Mouse (Mus musculus) liver, embryonic 12.5 days (tissue): ENCODE data around the gene Dgki. TPM values are rescaled to one million over a fixed set of nuclear protein-coding genes. Genes with fewer than 3 reads are reported as not detected.

ENCODE experiments used
- ATAC-seq: fragments of 200-750 bp; cut with Nextera tagmentation; 2 replicates; pipeline ENCODE4 v1.8.0; 2017; ENCODE audit warnings: moderate number of reproducible peaks, mild to moderate bottlenecking, moderate library complexity
- H3K27ac ChIP-seq: fragments of 300-500 bp; sonication (generic); 2 replicates; pipeline ENCODE4 v1.5.1; 2016; ENCODE audit warnings: mild to moderate bottlenecking
- H3K27me3 ChIP-seq: fragments of 300-500 bp; sonication (generic); replicated peaks from 2 replicates; pipeline ENCODE4 v1.6.1; 2016; ENCODE audit warnings: mild to moderate bottlenecking, moderate library complexity
- H3K36me3 ChIP-seq: fragments of 300-500 bp; sonication (generic); 2 replicates; pipeline ENCODE4 v1.6.1; 2016; ENCODE audit warnings: mild to moderate bottlenecking, moderate library complexity
- H3K4me1 ChIP-seq: fragments of 300-500 bp; sonication (generic); 2 replicates; pipeline ENCODE4 v1.6.1; 2016
- H3K4me2 ChIP-seq: fragments of 300-500 bp; sonication (generic); 2 replicates; pipeline ENCODE4 v1.6.1; 2016; ENCODE audit warnings: mild to moderate bottlenecking, moderate library complexity
- H3K4me3 ChIP-seq: fragments of 300-500 bp; sonication (generic); 2 replicates; pipeline ENCODE4 v1.5.1; 2016; ENCODE audit warnings: mild to moderate bottlenecking, moderate library complexity
- H3K9ac ChIP-seq: fragments of 300-500 bp; sonication (generic); 2 replicates; pipeline ENCODE4 v1.6.1; 2016; ENCODE audit warnings: mild to moderate bottlenecking, moderate library complexity
- H3K9me3 ChIP-seq: fragments of 300-500 bp; sonication (generic); replicated peaks from 2 replicates; pipeline ENCODE4 v1.6.1; 2016; ENCODE audit warnings: mild to moderate bottlenecking, moderate library complexity
- WGBS: fragments of 180-500 bp; shearing (Covaris S2); methylation state at CpG from one replicate; pipeline ENCODE4 v1.1.7; 2016; ENCODE audit not compliant: insufficient replicate concordance; 5-methylcytosine and 5-hydroxymethylcytosine counted together
- polyA plus RNA-seq: library from polyadenylated mRNA; unstranded; fragments of >200 nt; fragmentation: Nextera tagmentation; extraction: Ambion mirVana; gene quantifications from 2 replicates; pipeline ENCODE4 v1.2.1, GENCODE M21; 2016

The Dgki gene
- polyA plus RNA-seq, 1 experiment from 2014 or later = 0.06 TPM

DNA sequence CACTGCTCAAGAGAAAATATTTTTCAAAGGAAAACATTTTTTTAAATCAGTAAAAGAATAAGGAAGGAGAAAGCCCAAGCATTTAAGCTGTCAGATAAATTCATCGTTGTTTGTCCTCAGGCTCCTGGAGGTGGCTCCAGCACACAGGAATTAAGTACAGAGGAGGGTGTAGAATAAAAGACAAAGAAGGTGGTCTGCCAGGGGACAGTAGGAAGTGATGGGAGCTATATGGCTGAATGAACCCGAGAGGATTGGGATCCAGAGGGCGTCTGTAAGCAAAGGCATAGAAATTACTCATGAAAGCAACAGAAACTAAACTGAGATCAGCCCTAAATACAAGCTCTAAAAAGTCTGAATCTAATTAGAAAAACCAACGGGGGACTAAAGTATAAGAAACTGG is 418.7 kb downstream of the Dgki start:
- Histone ChIP-seq H3K36me3 (no peaks in the 10 kb centered on the region), H3K4me2 (no peak overlapping the region), H3K27ac (no peak overlapping the region), H3K9ac (no peak overlapping the region), H3K27me3 (no peaks in the 10 kb centered on the region), H3K4me1 (no peaks in the 10 kb centered on the region), H3K4me3 (no peak overlapping the region), H3K9me3 (no peaks in the 10 kb centered on the region)
- 50% methylated on average over 4 of the region's 4 CpGs for WGBS
- ATAC-seq = no peak

DNA sequence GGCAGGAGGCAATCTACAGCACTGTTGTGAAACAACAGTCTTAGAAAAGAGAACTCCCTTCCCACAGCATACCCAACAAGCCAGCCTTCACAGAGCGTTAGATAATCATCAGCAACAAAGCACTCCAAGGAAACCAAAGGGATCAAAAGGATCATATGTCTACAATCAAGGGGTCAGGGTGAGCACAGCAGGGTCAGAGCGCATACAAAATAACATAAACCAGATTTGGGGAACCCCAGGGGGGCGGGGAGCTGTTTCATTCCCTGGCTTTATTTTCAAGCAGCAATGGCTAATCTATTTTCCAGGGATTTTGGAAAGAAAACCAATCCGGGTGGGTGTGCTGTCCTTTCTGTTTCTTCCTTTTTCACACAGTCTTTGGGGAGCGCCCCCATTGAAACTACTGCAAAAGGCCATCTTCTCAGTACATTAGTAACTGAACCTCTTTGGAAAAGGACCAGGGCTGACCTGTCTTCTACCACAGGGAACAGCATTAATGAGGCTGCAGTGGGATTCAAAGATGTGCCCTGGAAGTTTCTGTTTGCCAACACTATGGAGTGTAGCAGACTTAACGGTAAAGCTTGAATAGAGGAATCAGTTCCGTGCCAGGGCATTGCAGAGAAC is 419.2 kb downstream of the Dgki start:
- Histone ChIP-seq H3K9ac (no peak overlapping the region), H3K4me3 (no peak overlapping the region), H3K4me1 (no peaks in the 10 kb centered on the region), H3K9me3 (no peaks in the 10 kb centered on the region), H3K27me3 (no peaks in the 10 kb centered on the region), H3K27ac (no peak overlapping the region), H3K4me2 (no peak overlapping the region), H3K36me3 (no peaks in the 10 kb centered on the region)
- 56% methylated on average over 7 of the region's 7 CpGs for WGBS
- no peak for ATAC-seq

DNA sequence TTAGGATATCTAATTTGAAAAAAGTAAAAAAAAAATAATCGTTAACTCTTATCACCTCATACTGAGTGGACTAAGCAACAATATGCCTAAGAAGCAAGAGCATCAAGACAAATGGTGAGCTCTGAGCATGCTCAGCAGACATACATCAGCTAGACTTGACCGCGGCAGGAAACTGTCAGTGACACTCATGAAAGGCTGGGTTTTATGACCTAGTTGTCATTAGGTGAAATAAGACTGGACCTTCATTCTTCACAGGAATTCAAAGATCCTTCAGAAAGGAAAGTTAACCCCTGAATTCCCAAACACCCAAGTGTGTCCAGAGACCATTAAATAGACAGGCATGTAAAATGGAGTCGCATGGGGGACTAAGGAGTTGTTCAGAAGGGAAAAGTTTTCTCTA is 422.6 kb downstream of the Dgki start:
- H3K4me2 ChIP-seq = no peak overlapping the region
- no peak overlapping the region for H3K27ac ChIP-seq
- no peak overlapping the region for H3K9ac ChIP-seq
- H3K4me1 ChIP-seq = no peaks in the 10 kb centered on the region
- H3K9me3 ChIP-seq = no peaks in the 10 kb centered on the region
- H3K36me3 ChIP-seq = no peaks in the 10 kb centered on the region
- no peaks in the 10 kb centered on the region for H3K27me3 ChIP-seq
- H3K4me3 ChIP-seq = no peak overlapping the region
- WGBS = 72% methylated on average over 4 of the region's 4 CpGs
- no peak for ATAC-seq

DNA sequence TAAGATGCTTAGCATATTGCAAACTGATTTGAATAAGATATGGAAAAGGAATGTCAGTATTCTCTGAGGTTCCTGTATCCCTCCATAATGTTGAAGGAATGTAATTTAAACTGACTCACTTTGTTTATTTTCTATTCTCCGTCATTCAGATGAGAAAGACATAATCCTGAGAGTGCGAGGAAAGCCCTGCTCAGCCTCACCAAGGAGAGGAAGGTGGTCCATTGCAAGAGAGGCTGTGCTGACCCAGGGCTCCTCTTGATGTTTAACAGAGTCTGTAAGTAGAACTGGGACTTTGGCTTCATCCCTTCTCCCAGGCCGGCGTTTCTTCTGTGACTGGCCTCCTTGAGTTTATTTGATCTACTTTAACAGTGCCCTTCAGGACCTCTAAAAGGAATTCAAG is 423.6 kb downstream of the Dgki start:
- no peaks in the 10 kb centered on the region for H3K36me3 ChIP-seq
- no peak for ATAC-seq
- no peak overlapping the region for H3K4me3 ChIP-seq
- H3K9ac ChIP-seq = no peak overlapping the region
- no peak overlapping the region for H3K4me2 ChIP-seq
- H3K27ac ChIP-seq = no peak overlapping the region
- 66% methylated on average over 4 of the region's 4 CpGs for WGBS
- H3K9me3 ChIP-seq = no peaks in the 10 kb centered on the region
- H3K4me1 ChIP-seq = no peaks in the 10 kb centered on the region
- no peaks in the 10 kb centered on the region for H3K27me3 ChIP-seq

DNA sequence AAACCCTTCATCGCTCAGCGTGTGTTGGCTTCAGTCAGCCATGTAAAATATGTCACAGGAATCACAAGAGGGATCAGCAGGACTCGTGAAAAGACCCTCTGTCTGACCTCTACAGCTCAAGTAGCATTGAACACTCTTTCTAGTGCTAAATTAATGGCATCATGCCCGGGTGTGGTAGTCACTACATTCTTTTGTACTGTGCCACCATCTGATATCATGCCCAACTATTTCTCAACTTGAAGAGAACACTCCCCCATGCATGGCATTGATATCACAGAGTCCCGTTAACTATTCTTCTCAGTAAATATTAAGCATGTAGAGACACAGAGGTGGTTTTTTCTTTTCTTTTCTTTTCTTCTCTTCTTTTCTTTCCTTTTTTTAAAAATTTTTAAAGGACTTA is 424.1 kb downstream of the Dgki start:
- no peak overlapping the region for H3K4me3 ChIP-seq
- no peak for ATAC-seq
- H3K9ac ChIP-seq = no peak overlapping the region
- H3K9me3 ChIP-seq = no peaks in the 10 kb centered on the region
- H3K4me1 ChIP-seq = no peaks in the 10 kb centered on the region
- no peaks in the 10 kb centered on the region for H3K27me3 ChIP-seq
- no peak overlapping the region for H3K4me2 ChIP-seq
- no peak overlapping the region for H3K27ac ChIP-seq
- 61% methylated on average over 5 of the region's 5 CpGs for WGBS
- H3K36me3 ChIP-seq = no peaks in the 10 kb centered on the region

DNA sequence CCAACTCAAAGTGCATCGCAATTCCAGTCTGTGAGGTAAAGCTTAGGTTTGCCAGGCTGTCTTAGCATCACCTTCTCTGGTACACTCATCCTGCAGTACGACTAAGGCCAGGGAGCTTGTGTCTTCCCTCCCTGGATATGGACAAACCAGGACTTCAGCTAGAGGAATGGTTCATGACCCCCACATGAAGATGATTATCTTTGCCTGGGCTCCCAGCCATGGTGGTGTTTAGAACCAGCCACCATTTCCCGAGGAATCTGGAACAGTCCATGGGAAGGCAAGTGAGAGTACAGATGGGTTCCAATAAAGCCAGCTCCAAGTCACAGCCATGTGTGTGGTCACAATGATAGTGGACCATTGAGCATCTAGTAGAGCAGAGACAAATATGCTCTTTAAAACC is 427.1 kb downstream of the Dgki start:
- ATAC-seq = no peak
- Histone ChIP-seq H3K9me3 (no peaks in the 10 kb centered on the region), H3K4me2 (no peak overlapping the region), H3K36me3 (no peaks in the 10 kb centered on the region), H3K4me3 (no peak overlapping the region), H3K4me1 (no peaks in the 10 kb centered on the region), H3K27ac (no peak overlapping the region), H3K9ac (no peak overlapping the region), H3K27me3 (no peaks in the 10 kb centered on the region)
- 70% methylated on average over 3 of the region's 3 CpGs for WGBS

DNA sequence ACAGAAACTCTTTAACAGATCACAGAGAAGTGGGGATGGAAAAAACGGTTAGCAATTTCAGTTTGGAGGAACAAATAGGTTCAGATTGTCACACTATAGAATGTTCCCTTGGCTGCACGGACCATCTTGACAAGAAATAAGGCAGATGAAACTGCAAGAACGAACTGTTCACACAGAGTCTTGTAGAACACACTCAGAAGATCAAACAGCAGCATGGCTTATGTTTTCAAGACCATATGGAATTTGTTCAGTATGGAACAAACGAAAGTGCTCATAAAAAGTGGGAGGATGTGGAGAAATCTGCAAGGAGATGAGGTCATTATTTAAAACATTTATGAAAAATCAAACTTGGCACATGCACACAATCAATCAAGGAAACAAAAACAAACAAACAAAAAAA is 431.8 kb downstream of the Dgki start:
- H3K4me2 ChIP-seq = no peak overlapping the region
- no peaks in the 10 kb centered on the region for H3K4me1 ChIP-seq
- no peaks in the 10 kb centered on the region for H3K9me3 ChIP-seq
- H3K36me3 ChIP-seq = no peaks in the 10 kb centered on the region
- H3K9ac ChIP-seq = no peak overlapping the region
- 49% methylated on average over 4 of the region's 4 CpGs for WGBS
- no peak overlapping the region for H3K27ac ChIP-seq
- ATAC-seq = no peak
- no peak overlapping the region for H3K4me3 ChIP-seq
- no peaks in the 10 kb centered on the region for H3K27me3 ChIP-seq

DNA sequence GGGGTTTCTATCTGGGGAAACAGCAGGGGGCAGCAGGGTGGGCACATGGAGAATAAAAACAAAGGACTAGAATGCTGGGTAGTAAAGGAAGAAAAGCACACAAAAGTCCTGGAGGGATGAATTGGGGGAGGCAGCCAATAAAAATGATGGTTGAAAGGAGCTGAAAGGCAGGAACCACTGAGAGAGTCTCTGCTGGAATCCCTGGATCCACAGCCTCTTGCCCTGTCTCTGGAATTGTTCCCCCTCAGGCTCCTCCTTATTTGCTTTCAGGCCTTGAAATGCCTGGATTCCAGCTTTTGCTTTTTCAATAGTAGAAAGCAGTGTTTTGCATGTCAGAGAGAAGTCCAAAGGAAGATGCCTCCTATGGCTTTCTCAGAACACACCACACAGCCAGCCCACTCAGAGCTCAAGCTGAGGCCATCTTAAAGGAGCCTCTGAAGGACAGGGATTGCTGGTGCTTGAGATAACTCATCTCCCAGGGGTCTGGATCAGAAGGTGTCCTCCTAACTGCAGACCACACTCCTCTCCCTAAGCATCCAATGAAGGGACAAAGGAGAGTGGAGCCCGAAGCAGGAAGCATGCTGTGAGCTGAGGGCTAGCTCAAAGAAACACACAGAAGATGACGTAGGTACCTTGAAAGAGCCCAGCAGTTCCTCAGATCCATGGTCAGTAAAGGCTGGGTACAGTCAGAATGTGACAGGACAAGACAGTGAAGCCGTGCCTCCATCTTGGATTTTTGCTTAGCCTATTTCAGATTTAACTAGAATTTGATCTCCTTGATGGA is 441.5 kb downstream of the Dgki start:
- 70% methylated on average over 3 of the region's 3 CpGs for WGBS
- H3K4me1 ChIP-seq = no peaks in the 10 kb centered on the region
- no peak overlapping the region for H3K27ac ChIP-seq
- H3K9ac ChIP-seq = no peak overlapping the region
- no peak for ATAC-seq
- H3K36me3 ChIP-seq = no peaks in the 10 kb centered on the region
- no peaks in the 10 kb centered on the region for H3K27me3 ChIP-seq
- no peak overlapping the region for H3K4me2 ChIP-seq
- no peak overlapping the region for H3K4me3 ChIP-seq
- no peaks in the 10 kb centered on the region for H3K9me3 ChIP-seq

DNA sequence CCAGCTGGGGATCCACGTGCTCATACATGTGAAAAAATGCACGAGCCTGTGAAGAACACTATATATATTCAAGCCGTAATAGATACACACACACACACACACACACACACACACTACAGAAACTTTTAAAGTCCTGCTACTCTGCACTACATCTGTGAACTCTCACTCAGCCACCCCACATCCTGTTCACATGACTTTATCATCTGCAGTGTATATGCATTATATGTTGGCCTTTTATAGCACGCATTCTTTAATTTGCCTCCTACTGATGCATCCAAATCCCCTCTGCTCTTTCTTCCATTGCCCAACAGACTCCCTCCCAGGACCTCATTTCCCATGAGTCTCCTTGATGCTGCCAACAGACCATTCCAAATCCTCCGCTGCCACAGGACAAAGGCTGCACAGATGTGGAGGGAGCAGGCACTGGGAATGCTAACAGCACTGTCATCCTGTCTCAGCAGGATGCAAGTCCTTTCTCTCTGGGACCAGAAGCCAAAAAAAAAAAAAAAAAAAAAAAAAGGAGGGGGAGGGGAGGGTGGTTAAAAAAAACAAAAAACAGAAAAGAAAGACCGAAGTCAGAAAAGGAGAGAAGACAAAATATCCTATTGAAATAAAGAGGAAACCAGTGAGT is 442.2 kb downstream of the Dgki start:
- no peak overlapping the region for H3K4me2 ChIP-seq
- H3K4me3 ChIP-seq = no peak overlapping the region
- 53% methylated on average over 6 of the region's 6 CpGs for WGBS

DNA sequence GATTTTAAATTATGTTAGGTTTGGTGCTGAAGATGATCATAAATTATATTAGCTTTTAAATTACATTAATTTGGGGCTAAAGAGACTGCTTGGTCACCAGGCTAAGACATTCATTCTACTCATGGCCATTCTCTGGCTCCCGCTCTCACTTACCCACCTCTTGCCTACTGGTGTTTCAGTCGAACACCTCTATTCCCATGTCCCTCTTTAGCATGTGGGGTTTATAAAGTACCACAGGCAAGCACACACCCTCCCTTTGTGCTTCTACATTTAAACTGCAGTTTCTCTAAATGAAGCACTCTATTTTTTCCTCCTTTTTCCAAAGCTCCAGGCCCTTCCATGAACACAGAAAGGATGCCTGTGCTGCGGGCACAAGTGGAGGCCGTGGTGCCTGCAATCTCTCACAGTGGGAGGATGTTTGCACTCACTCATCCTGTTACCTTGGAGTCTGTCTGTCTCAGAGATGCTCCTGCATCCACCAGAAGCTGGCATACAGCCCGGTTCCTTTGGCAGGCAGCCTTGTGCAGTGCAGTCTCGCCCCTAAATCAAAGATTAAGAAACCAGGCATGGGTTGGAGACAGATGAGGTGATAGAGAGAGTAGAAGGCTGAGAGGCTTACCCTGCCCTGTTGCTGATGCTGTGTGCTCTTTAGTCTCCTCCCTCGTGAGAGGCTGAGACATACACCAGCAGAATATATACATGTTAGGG is 449.4 kb downstream of the Dgki start:
- H3K27me3 ChIP-seq = no peaks in the 10 kb centered on the region
- no peak overlapping the region for H3K9ac ChIP-seq
- 65% methylated on average over 7 of the region's 7 CpGs for WGBS
- H3K27ac ChIP-seq = no peak overlapping the region
- H3K9me3 ChIP-seq = no peaks in the 10 kb centered on the region
- H3K4me2 ChIP-seq = no peak overlapping the region
- H3K4me3 ChIP-seq = no peak overlapping the region
- ATAC-seq = no peak
- H3K36me3 ChIP-seq = no peaks in the 10 kb centered on the region
- no peaks in the 10 kb centered on the region for H3K4me1 ChIP-seq

More for the DNA sequence above, 442.2 kb downstream of the Dgki start:
- H3K36me3 ChIP-seq = no peaks in the 10 kb centered on the region
- no peak overlapping the region for H3K27ac ChIP-seq
- no peaks in the 10 kb centered on the region for H3K27me3 ChIP-seq
- no peak for ATAC-seq
- H3K9me3 ChIP-seq = no peaks in the 10 kb centered on the region
- no peaks in the 10 kb centered on the region for H3K4me1 ChIP-seq
- no peak overlapping the region for H3K9ac ChIP-seq

DNA sequence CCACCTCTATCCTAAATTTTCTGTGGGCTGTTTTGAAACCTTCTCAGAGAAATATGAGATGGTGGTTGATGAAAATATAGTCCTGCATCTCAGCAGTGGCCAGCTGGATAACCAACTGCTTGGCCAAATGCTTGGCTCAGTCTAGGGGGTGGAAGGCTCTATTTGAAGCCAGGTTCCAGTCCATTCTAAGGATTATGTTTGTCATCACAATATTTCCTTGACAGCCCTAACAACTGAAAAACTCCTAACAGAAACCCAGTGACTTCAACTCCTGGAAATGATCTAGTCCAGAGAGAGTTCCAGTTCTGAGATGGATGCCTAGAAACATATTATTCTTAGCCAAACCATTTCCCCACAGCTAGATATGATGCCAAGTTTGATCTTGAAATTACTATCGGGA is 454.7 kb downstream of the Dgki start:
- H3K4me2 ChIP-seq = no peak overlapping the region
- H3K36me3 ChIP-seq = no peaks in the 10 kb centered on the region
- no peaks in the 10 kb centered on the region for H3K27me3 ChIP-seq
- H3K4me3 ChIP-seq = no peak overlapping the region
- 59% methylated on average over 1 of the region's 1 CpGs for WGBS
- ATAC-seq = no peak
- H3K9me3 ChIP-seq = no peaks in the 10 kb centered on the region
- H3K27ac ChIP-seq = no peak overlapping the region
- H3K4me1 ChIP-seq = no peaks in the 10 kb centered on the region
- H3K9ac ChIP-seq = no peak overlapping the region

DNA sequence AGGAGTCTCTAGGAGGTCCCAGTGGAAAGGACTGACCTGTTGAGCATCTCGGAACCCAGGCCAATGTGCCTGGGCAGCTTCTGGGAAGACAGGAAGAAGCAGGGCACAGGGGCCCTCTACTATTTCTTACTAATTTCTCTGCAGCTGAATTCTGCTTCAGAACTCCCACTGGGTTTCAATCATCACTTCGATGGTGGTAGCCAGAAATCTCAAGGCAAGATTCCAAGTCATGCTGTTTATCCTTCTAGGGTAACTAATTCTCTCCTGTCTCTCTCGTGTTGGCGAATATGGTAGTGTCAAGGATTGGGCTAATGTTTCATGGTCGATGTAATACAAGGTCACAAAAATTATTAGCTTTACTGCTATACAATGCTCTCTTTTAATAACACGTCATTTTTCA is 455.7 kb downstream of the Dgki start:
- Histone ChIP-seq H3K9me3 (no peaks in the 10 kb centered on the region), H3K9ac (no peak overlapping the region), H3K4me1 (no peaks in the 10 kb centered on the region), H3K27ac (no peak overlapping the region), H3K36me3 (no peaks in the 10 kb centered on the region), H3K4me3 (no peak overlapping the region), H3K4me2 (no peak overlapping the region), H3K27me3 (no peaks in the 10 kb centered on the region)
- no peak for ATAC-seq
- WGBS = 59% methylated on average over 6 of the region's 6 CpGs
